In the genomic region with DNA sequence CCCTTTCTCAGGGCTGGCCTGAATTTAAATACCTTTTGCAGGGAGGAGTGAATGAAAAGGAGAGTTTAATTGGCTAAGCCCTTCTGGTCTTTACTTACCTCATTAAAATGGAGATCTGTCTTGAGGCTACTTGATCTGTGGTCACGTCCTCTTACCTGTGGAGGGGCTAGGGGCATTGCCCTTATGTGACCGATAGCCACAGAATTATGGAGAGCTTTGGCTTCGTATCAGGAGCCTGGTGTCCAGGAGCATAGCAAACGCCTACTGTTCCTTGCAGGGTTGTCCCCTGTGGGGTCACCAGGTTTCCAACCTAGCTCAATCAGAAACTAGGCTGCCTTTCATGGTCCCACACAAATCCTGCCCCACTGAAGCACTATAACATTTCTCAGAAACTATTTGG, we compare ENCODE assay signal across 31 mouse cellular contexts.
"Had no signal": no experiment of that assay in that cellular context is flagged by ENCODE, and none has a peak within 500 bp of the region (broad histone marks: within the 10 kb centered on the region; RNA-seq: fewer than 3 reads in every experiment).

No protein-coding gene starts in this region.

- ATAC-seq: liver, embryonic 12.5 days; liver, postnatal 0 days; lung, postnatal 0 days; midbrain, embryonic 13.5 days; midbrain, embryonic 15.5 days; midbrain, embryonic 16.5 days had no signal

- H3K27me3 ChIP-seq: limb, embryonic 12.5 days; limb, embryonic 13.5 days; limb, embryonic 15.5 days; liver, embryonic 12.5 days; liver, embryonic 13.5 days; liver, embryonic 15.5 days; lung, embryonic 15.5 days; megakaryocyte, embryonic 14.5 days; midbrain, embryonic 12.5 days; midbrain, embryonic 13.5 days; midbrain, embryonic 15.5 days; neural tube, embryonic 12.5 days had no signal

- H3K4me1 ChIP-seq: limb, embryonic 12.5 days; limb, embryonic 13.5 days; limb, embryonic 15.5 days; liver, embryonic 12.5 days; liver, embryonic 13.5 days; liver, embryonic 15.5 days; lung, embryonic 15.5 days; megakaryocyte, embryonic 14.5 days; midbrain, embryonic 10.5 days; midbrain, embryonic 12.5 days; midbrain, embryonic 13.5 days; midbrain, embryonic 15.5 days; neural tube, embryonic 12.5 days had no signal

- DNase-seq: left cerebral cortex, postnatal 4 days; liver; liver, embryonic 13.5 days; liver, postnatal 0 days; lung, adult 18-20 months; lung, adult 2 months; lung, embryonic 14.5 days; lung, postnatal 10 days; lung, postnatal 14 days; lung, postnatal 36 days; lung, postnatal 4 days had no signal

- H3K36me3 ChIP-seq: limb, embryonic 10.5 days; limb, embryonic 12.5 days; liver, embryonic 12.5 days; liver, embryonic 13.5 days; liver, embryonic 15.5 days; lung, embryonic 15.5 days; midbrain, embryonic 10.5 days; midbrain, embryonic 12.5 days; midbrain, embryonic 13.5 days; midbrain, embryonic 15.5 days had no signal

- H3K9me3 ChIP-seq: limb, embryonic 10.5 days; limb, embryonic 12.5 days; limb, embryonic 13.5 days; limb, embryonic 15.5 days; liver, embryonic 12.5 days; liver, embryonic 13.5 days; liver, embryonic 15.5 days; lung, embryonic 15.5 days; midbrain, embryonic 10.5 days; midbrain, embryonic 12.5 days; midbrain, embryonic 13.5 days; midbrain, embryonic 15.5 days; neural tube, embryonic 12.5 days had no signal

- H3K4me3 ChIP-seq: left cerebral cortex, adult 2 months; limb, embryonic 10.5 days; limb, embryonic 12.5 days; limb, embryonic 13.5 days; limb, embryonic 15.5 days; liver, embryonic 12.5 days; liver, embryonic 13.5 days; liver, embryonic 15.5 days; lung, embryonic 15.5 days; megakaryocyte, embryonic 14.5 days; midbrain, embryonic 10.5 days; midbrain, embryonic 12.5 days; midbrain, embryonic 13.5 days; midbrain, embryonic 15.5 days; myocyte; neural tube, embryonic 12.5 days had no signal

- H3K4me2 ChIP-seq: limb, embryonic 12.5 days; limb, embryonic 13.5 days; limb, embryonic 15.5 days; liver, embryonic 11.5 days; liver, embryonic 12.5 days; liver, embryonic 13.5 days; liver, embryonic 15.5 days; lung, embryonic 14.5 days; lung, embryonic 15.5 days; midbrain, embryonic 12.5 days; midbrain, embryonic 13.5 days; midbrain, embryonic 15.5 days; neural tube, embryonic 12.5 days had no signal

- H3K27ac ChIP-seq: left cerebral cortex, adult 2 months; limb, embryonic 10.5 days; limb, embryonic 12.5 days; limb, embryonic 13.5 days; limb, embryonic 15.5 days; liver, embryonic 12.5 days; liver, embryonic 13.5 days; liver, embryonic 14.5 days; liver, embryonic 15.5 days; lung, embryonic 15.5 days; macrophage; midbrain, embryonic 10.5 days; midbrain, embryonic 12.5 days; midbrain, embryonic 13.5 days; midbrain, embryonic 15.5 days; neural tube, embryonic 12.5 days had no signal

- H3K9ac ChIP-seq: limb, embryonic 12.5 days; limb, embryonic 13.5 days; limb, embryonic 15.5 days; liver, embryonic 12.5 days; liver, embryonic 13.5 days; liver, embryonic 14.5 days; liver, embryonic 15.5 days; liver, postnatal 0 days; lung, embryonic 14.5 days; lung, embryonic 15.5 days; midbrain, embryonic 12.5 days; midbrain, embryonic 13.5 days; midbrain, embryonic 15.5 days; neural tube, embryonic 12.5 days had no signal
